Mouse (Mus musculus) hindbrain, embryonic 14.5 days (tissue): ENCODE measurements around the gene Klhl24. TPM values are rescaled to one million over a fixed set of nuclear protein-coding genes. Genes with fewer than 3 reads are reported as not detected.

Source experiments
- polyA plus RNA-seq: library from polyadenylated mRNA; unstranded; fragments of >200 nt; fragmentation: Nextera tagmentation; extraction: Ambion mirVana; gene quantifications from 2 replicates; pipeline ENCODE4 v1.2.1, GENCODE M21; 2014

Gene Klhl24
- polyA plus RNA-seq, 1 experiment from 2014 or later = 48.0 TPM

Other genes starting within 250 kb of the Klhl24 start
- gene Klhl6, start 114.5 kb upstream of the Klhl24 start, polyA plus RNA-seq = 3.7 and 4.7 TPM in 2 replicates
- 21.7 and 24.7 TPM in 2 replicates for gene Yeats2, start 43.5 kb downstream of the Klhl24 start, polyA plus RNA-seq
- 7.0 and 8.6 TPM in 2 replicates for gene Map6d1, start 143.8 kb downstream of the Klhl24 start, polyA plus RNA-seq
- 72.4 and 76.0 TPM in 2 replicates for gene Parl, start 204.8 kb downstream of the Klhl24 start, polyA plus RNA-seq
- gene Cyp2ab1, start 227.9 kb downstream of the Klhl24 start, polyA plus RNA-seq = not detected in 2 replicates